Mouse (Mus musculus) forebrain, embryonic 11.5 days (tissue): ENCODE measurements around the gene Eif5a. TPM values are rescaled to one million over a fixed set of nuclear protein-coding genes. Genes with fewer than 3 reads are reported as not detected.
"Not testable (repeated sequence)": the region's sequence is repeated elsewhere in the genome, so short reads cannot be mapped to it uniquely, and the experiment has no call there.

Experiments
- ATAC-seq: fragments of 200-750 bp; cut with Nextera tagmentation; replicated peaks from 2 replicates; pipeline ENCODE4 v1.8.0; 2017; ENCODE audit warnings: moderate TSS enrichment; ENCODE audit not compliant: low FRiP score
- DNase-seq: peaks from one replicate; pipeline ENCODE4 v3.0.0-alpha.2; 2017; ENCODE audit warnings: low spot score
- H3K27ac ChIP-seq: fragments of 300-500 bp; sonication (generic); 2 replicates; pipeline ENCODE4 v1.5.1; 2014; ENCODE audit warnings: low read depth, low read length
- H3K27me3 ChIP-seq: fragments of 300-500 bp; sonication (generic); 2 replicates; pipeline ENCODE4 v1.6.1; 2014; ENCODE audit warnings: mild to moderate bottlenecking, low read length, mixed read lengths; ENCODE audit not compliant: control insufficient read depth, insufficient read depth
- H3K36me3 ChIP-seq: fragments of 300-500 bp; sonication (generic); 2 replicates; pipeline ENCODE4 v1.6.1; 2014; ENCODE audit warnings: mild to moderate bottlenecking, low read length, moderate library complexity, mixed read lengths; ENCODE audit not compliant: control insufficient read depth, insufficient read depth
- H3K4me1 ChIP-seq: fragments of 300-500 bp; sonication (generic); replicated peaks from 2 replicates; pipeline ENCODE4 v1.6.1; 2014; ENCODE audit warnings: low read length, mixed read lengths; ENCODE audit not compliant: control insufficient read depth, insufficient read depth
- H3K4me2 ChIP-seq: fragments of 300-500 bp; sonication (generic); 2 replicates; pipeline ENCODE4 v1.6.1; 2014; ENCODE audit warnings: low read depth, mild to moderate bottlenecking, low read length, moderate library complexity, mixed read lengths; ENCODE audit not compliant: severe bottlenecking
- H3K4me3 ChIP-seq: fragments of 300-500 bp; sonication (generic); 2 replicates; pipeline ENCODE4 v1.5.1; 2014; ENCODE audit warnings: low read depth, low read length
- H3K9ac ChIP-seq: fragments of 300-500 bp; sonication (generic); 2 replicates; pipeline ENCODE4 v1.6.1; 2014; ENCODE audit warnings: low read length
- H3K9me3 ChIP-seq: fragments of 300-500 bp; sonication (generic); 2 replicates; pipeline ENCODE4 v1.6.1; 2016; ENCODE audit warnings: low read length, mixed read lengths; ENCODE audit not compliant: control insufficient read depth
- WGBS: fragments of 180-500 bp; shearing (Covaris S2); extraction: QIAGEN DNeasy Blood & Tissue Kit; methylation state at CpG from one replicate; pipeline ENCODE4 v1.1.7; 2014; 5-methylcytosine and 5-hydroxymethylcytosine counted together
- polyA plus RNA-seq: library from polyadenylated mRNA; unstranded; fragments of >200 nt; fragmentation: Nextera tagmentation; extraction: Ambion mirVana; gene quantifications from 2 replicates; pipeline ENCODE4 v1.2.1, GENCODE M21; 2014

Gene Eif5a
- polyA plus RNA-seq, 1 experiment from 2014 or later = 2,045 TPM

GRCm38 (mm10) chr11:69964650-69965270, 43.0 kb upstream of the Eif5a start, which contains the start of gene Cldn7:
Cldn7 (plus strand) TSS chr11:69964779.
- DNase-seq = no peak
- 12% methylated on average over 24 of the region's 24 CpGs for WGBS
- H3K36me3 ChIP-seq = no peaks in the 10 kb centered on the region; the same call in 1 of the 2 replicates
- H3K9me3 ChIP-seq = no peaks in the 10 kb centered on the region
- H3K4me1 ChIP-seq = peaks cover 9% of the 10 kb centered on the region
- no peak for ATAC-seq
- no peak within 1 kb of the TSS for H3K4me2 ChIP-seq
- no peak within 1 kb of the TSS for H3K27ac ChIP-seq
- H3K27me3 ChIP-seq = peaks cover 50% of the 10 kb centered on the region
- 0 out of 2 replicates have a peak within 1 kb of the TSS, but pooled peaks have one; percentile 6 for H3K4me3 ChIP-seq
- H3K9ac ChIP-seq = no peak within 1 kb of the TSS

- H3K36me3 ChIP-seq = no peaks in the 10 kb centered on the region
- ATAC-seq (no peak), DNase-seq (no peak)
- 49% methylated on average over 5 of the region's 5 CpGs for WGBS
- H3K4me2 ChIP-seq = no peak overlapping the region
- H3K9ac ChIP-seq = no peak overlapping the region
- H3K4me1 ChIP-seq = peaks cover 9% of the 10 kb centered on the region
- no peak overlapping the region for H3K4me3 ChIP-seq
- no peak overlapping the region for H3K27ac ChIP-seq
- H3K27me3 ChIP-seq = peaks cover 39% of the 10 kb centered on the region
- H3K9me3 ChIP-seq = no peaks in the 10 kb centered on the region
Observed at GRCm38 (mm10) chr11:69961841-69962240, 40.1 kb upstream of the Eif5a start.

GRCm38 (mm10) chr11:69960616-69961015, 38.9 kb upstream of the Eif5a start:
- no peaks in the 10 kb centered on the region for H3K9me3 ChIP-seq
- H3K27ac ChIP-seq = no peak overlapping the region
- no peak for DNase-seq
- no peak overlapping the region for H3K4me2 ChIP-seq
- ATAC-seq = no peak
- 0 out of 2 replicates have a peak, but pooled peaks cover 2% of the 10 kb centered on the region for H3K4me1 ChIP-seq
- WGBS = 27% methylated on average over 5 of the region's 5 CpGs
- no peak overlapping the region for H3K4me3 ChIP-seq
- H3K36me3 ChIP-seq = no peaks in the 10 kb centered on the region
- peaks cover 26% of the 10 kb centered on the region for H3K27me3 ChIP-seq
- H3K9ac ChIP-seq = no peak overlapping the region

- Histone ChIP-seq H3K9me3 (no peaks in the 10 kb centered on the region), H3K4me2 (no peak overlapping the region), H3K9ac (no peak overlapping the region), H3K36me3 (no peaks in the 10 kb centered on the region), H3K4me3 (no peak overlapping the region), H3K27ac (no peak overlapping the region), H3K27me3 (no peaks in the 10 kb centered on the region), H3K4me1 (no peaks in the 10 kb centered on the region)
- 81% methylated on average over 1 of the region's 1 CpGs for WGBS
- no peak for ATAC-seq
- DNase-seq = no peak
Observed at GRCm38 (mm10) chr11:69956218-69956617, 34.5 kb upstream of the Eif5a start.

- not testable (repeated sequence) for H3K27me3 ChIP-seq, H3K36me3 ChIP-seq, ATAC-seq, H3K9ac ChIP-seq, H3K4me2 ChIP-seq, DNase-seq, H3K4me3 ChIP-seq, H3K4me1 ChIP-seq, H3K27ac ChIP-seq, H3K9me3 ChIP-seq
- 75% methylated on average over 2 of the region's 4 CpGs for WGBS
Observed at GRCm38 (mm10) chr11:69955618-69956017, 33.9 kb upstream of the Eif5a start.

- 68% methylated on average over 11 of the region's 11 CpGs for WGBS
- ATAC-seq (no peak), DNase-seq (no peak)
- H3K9me3 ChIP-seq = no peaks in the 10 kb centered on the region
- no peak overlapping the region for H3K9ac ChIP-seq
- peaks cover 2% of the 10 kb centered on the region; the same call in 1 of the 2 replicates for H3K4me1 ChIP-seq
- H3K4me3 ChIP-seq = no peak overlapping the region
- H3K27me3 ChIP-seq = no peaks in the 10 kb centered on the region
- H3K27ac ChIP-seq = no peak overlapping the region
- no peak overlapping the region for H3K4me2 ChIP-seq
- H3K36me3 ChIP-seq = no peaks in the 10 kb centered on the region
Observed at GRCm38 (mm10) chr11:69953267-69953915, 31.6 kb upstream of the Eif5a start.

GRCm38 (mm10) chr11:69952274-69952673, 30.5 kb upstream of the Eif5a start:
- H3K4me2 ChIP-seq = no peak overlapping the region
- H3K36me3 ChIP-seq = no peaks in the 10 kb centered on the region
- no peak overlapping the region for H3K27ac ChIP-seq
- DNase-seq (no peak), ATAC-seq (no peak)
- no peaks in the 10 kb centered on the region for H3K27me3 ChIP-seq
- no peak overlapping the region for H3K4me3 ChIP-seq
- no peak overlapping the region for H3K9ac ChIP-seq
- 65% methylated on average over 1 of the region's 1 CpGs for WGBS
- H3K4me1 ChIP-seq = peaks cover 6% of the 10 kb centered on the region; the same call in 1 of the 2 replicates
- no peaks in the 10 kb centered on the region for H3K9me3 ChIP-seq

- DNase-seq (no peak), ATAC-seq (no peak)
- H3K9me3 ChIP-seq = no peaks in the 10 kb centered on the region
- no peaks in the 10 kb centered on the region for H3K27me3 ChIP-seq
- H3K4me1 ChIP-seq = peaks cover 11% of the 10 kb centered on the region; the same call in 1 of the 2 replicates
- H3K36me3 ChIP-seq = no peaks in the 10 kb centered on the region
- no peak overlapping the region for H3K4me2 ChIP-seq
- no peak overlapping the region for H3K9ac ChIP-seq
- H3K27ac ChIP-seq = no peak overlapping the region
- WGBS = 44% methylated on average over 4 of the region's 4 CpGs
- no peak overlapping the region for H3K4me3 ChIP-seq
Observed at GRCm38 (mm10) chr11:69950807-69951459, 29.2 kb upstream of the Eif5a start.
